Mouse (Mus musculus): ENCODE measurements around the gene Lgi1. TPM values are rescaled to one million over a fixed set of nuclear protein-coding genes. Genes with fewer than 3 reads are reported as not detected.

The Lgi1 gene
- polyA plus RNA-seq, 2 experiments = 0.03 TPM; not detected in 1

DNA sequence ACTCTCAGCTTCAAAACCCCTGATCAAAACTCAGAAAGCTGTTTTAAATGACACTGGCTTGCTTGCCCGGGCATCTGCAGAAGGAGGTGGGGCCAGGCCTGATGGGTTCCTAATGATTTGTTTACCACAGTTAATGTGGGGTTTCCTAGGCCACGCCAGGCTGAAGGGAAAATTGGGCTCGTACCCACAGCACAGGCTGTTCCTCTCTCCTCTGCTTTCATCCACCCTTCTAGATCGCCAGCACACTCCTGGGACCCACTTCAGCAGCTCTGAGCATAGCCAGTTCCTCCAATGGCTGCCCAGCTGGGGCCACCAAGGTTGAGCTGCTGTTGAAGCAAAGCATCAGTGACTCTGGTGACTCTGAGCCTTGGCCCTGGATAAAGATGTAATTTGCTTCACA is 4.0 kb upstream of the Lgi1 start:
- peaks cover 3% of the 10 kb centered on the region for H3K27me3 ChIP-seq (ENCODE audit: control insufficient read depth, insufficient read depth, low read length)
- no peak overlapping the region for H3K27ac ChIP-seq
- H3K4me1 ChIP-seq (replicated peaks; ENCODE audit: control insufficient read depth in 2 of 2, insufficient read depth in 2 of 2, low read length in 1 of 2) = no peaks in the 10 kb centered on the region
- no peak overlapping the region for H3K4me2 ChIP-seq (ENCODE audit: low read depth)
- DNase-seq (ENCODE audit: low read depth in 3 of 3, low spot score in 3 of 3) (no peak), ATAC-seq (ENCODE audit: insufficient read depth) (no peak)
- TF ChIP-seq EP300 (IDR thresholded peaks at IDR 0.05; ENCODE audit: low read depth) = no peak
- TF ChIP-seq CTCF (IDR thresholded peaks at IDR 0.05; ENCODE audit: low read depth) = no peak
- 27% methylated on average over 4 of the region's 4 CpGs for WGBS (ENCODE audit: insufficient replicate concordance)
- H3K9me3 ChIP-seq (ENCODE audit: control insufficient read depth, low read length) = no peaks in the 10 kb centered on the region
- H3K4me3 ChIP-seq (ENCODE audit: insufficient read depth in 1 of 2, low read depth in 2 of 2, low read length in 2 of 2) = no peak overlapping the region
- H3K36me3 ChIP-seq (replicated peaks; ENCODE audit: control insufficient read depth, insufficient read depth, low read depth) = no peaks in the 10 kb centered on the region
- H3K9ac ChIP-seq (replicated peaks) = no peak overlapping the region

DNA sequence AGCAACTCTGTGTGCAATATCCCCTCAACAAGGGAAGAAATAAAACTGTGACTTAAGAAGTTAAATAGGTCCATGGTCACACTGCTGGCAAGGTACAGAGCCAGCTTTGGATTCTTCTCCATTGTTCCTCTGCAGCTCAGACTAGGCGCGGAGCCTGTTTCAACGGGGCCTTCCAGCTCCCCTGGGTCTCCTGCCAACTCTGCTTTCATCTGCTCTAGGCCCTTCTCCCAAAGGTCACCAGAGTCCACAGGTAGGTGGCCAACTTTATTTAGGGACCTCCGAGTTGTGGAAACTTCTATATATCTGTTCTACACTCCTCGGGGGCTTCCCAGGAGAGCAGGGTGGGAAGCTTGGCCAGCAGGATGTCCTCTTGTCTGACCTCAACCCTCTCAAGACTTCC is 3.0 kb upstream of the Lgi1 start:
- ATAC-seq (ENCODE audit: insufficient read depth) (no peak), DNase-seq (ENCODE audit: low read depth in 3 of 3, low spot score in 3 of 3) (no peak)
- Histone ChIP-seq H3K4me3 (ENCODE audit: insufficient read depth in 1 of 2, low read depth in 2 of 2, low read length in 2 of 2) (no peak overlapping the region), H3K4me1 (replicated peaks; ENCODE audit: control insufficient read depth in 2 of 2, insufficient read depth in 2 of 2, low read length in 1 of 2) (no peaks in the 10 kb centered on the region), H3K36me3 (replicated peaks; ENCODE audit: control insufficient read depth, insufficient read depth, low read depth) (no peaks in the 10 kb centered on the region), H3K27me3 (ENCODE audit: control insufficient read depth, insufficient read depth, low read length) (peaks cover 3% of the 10 kb centered on the region), H3K27ac (no peak overlapping the region), H3K4me2 (ENCODE audit: low read depth) (no peak overlapping the region), H3K9ac (replicated peaks) (no peak overlapping the region), H3K9me3 (ENCODE audit: control insufficient read depth, low read length) (no peaks in the 10 kb centered on the region)
- no peak for TF ChIP-seq CTCF (IDR thresholded peaks at IDR 0.05; ENCODE audit: low read depth)
- no peak for TF ChIP-seq EP300 (IDR thresholded peaks at IDR 0.05; ENCODE audit: low read depth)
- whole genome bisulfite sequencing (ENCODE audit: insufficient replicate concordance) = 63% methylated on average over 5 of the region's 5 CpGs

DNA sequence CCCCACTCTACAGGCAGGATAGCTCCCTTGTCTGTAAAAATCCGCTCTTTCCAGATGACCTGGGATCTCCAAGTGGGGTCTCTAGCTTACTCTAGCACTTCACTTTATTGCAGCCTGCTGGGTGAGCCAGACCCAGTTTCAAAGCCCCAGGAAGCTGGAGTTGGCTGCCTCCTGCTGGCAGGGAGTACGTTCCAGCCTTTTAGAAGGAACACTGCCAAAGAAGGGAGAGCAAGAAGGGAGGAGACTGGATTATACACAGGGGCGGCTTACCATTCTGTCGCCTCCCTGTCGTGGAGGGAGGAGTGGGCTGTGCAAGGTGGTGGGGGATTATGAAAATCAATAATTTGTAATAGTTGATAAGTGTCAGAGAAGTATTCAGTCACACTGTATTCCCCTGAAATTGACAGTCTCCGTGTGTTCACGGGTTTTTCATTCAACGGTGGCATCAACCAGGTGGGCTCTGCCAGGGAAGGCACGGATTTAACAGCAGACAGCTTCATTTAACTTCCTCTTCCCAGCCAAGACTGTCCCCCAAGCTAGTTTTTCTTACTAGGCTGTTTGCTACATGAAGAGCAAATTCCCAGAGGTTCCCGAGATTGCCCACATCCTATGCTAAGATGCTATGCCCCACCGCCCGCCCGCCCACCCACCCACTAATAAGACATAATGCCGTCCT is 369 bp upstream of the Lgi1 start:
- Histone ChIP-seq H3K27ac (no peak overlapping the region), H3K4me1 (replicated peaks; ENCODE audit: control insufficient read depth in 2 of 2, insufficient read depth in 2 of 2, low read length in 1 of 2) (no peaks in the 10 kb centered on the region), H3K36me3 (replicated peaks; ENCODE audit: control insufficient read depth, insufficient read depth, low read depth) (no peaks in the 10 kb centered on the region), H3K4me3 (ENCODE audit: insufficient read depth in 1 of 2, low read depth in 2 of 2, low read length in 2 of 2) (no peak overlapping the region), H3K27me3 (ENCODE audit: control insufficient read depth, insufficient read depth, low read length) (peaks cover 3% of the 10 kb centered on the region), H3K9ac (replicated peaks) (no peak overlapping the region), H3K9me3 (ENCODE audit: control insufficient read depth, low read length) (no peaks in the 10 kb centered on the region), H3K4me2 (ENCODE audit: low read depth) (no peak overlapping the region)
- ATAC-seq (ENCODE audit: insufficient read depth) (no peak), DNase-seq (ENCODE audit: low read depth in 3 of 3, low spot score in 3 of 3) (no peak)
- WGBS (ENCODE audit: insufficient replicate concordance) = 22% methylated on average over 14 of the region's 14 CpGs
- no peak for TF ChIP-seq EP300 (IDR thresholded peaks at IDR 0.05; ENCODE audit: low read depth)
- TF ChIP-seq CTCF (IDR thresholded peaks at IDR 0.05; ENCODE audit: low read depth) = peak; percentile 39

DNA sequence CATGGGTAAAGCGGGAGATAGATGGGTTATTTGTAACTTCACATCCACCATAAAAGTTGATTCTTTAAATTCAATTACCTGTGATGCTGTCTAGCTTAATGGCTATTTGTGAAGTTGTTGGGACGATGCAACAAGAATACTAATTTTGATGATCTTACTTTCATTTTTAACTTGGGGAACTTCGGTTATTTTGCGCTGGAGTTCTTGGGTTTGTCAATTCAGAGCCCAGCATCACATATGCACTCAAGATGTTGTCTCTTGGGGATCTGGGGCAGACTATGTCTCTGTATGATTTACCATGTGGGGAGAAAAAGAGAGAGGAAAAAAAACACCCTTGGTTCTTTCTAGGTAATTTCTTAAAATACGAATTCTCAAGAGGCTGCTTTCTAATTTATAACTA is 1.4 kb downstream of the Lgi1 start:
- Histone ChIP-seq H3K4me1 (replicated peaks; ENCODE audit: control insufficient read depth in 2 of 2, insufficient read depth in 2 of 2, low read length in 1 of 2) (no peaks in the 10 kb centered on the region), H3K9ac (replicated peaks) (no peak overlapping the region), H3K27ac (no peak overlapping the region), H3K9me3 (ENCODE audit: control insufficient read depth, low read length) (no peaks in the 10 kb centered on the region), H3K36me3 (replicated peaks; ENCODE audit: control insufficient read depth, insufficient read depth, low read depth) (no peaks in the 10 kb centered on the region), H3K27me3 (ENCODE audit: control insufficient read depth, insufficient read depth, low read length) (peaks cover 3% of the 10 kb centered on the region), H3K4me3 (ENCODE audit: insufficient read depth in 1 of 2, low read depth in 2 of 2, low read length in 2 of 2) (no peak overlapping the region), H3K4me2 (ENCODE audit: low read depth) (no peak overlapping the region)
- DNase-seq (ENCODE audit: low read depth in 3 of 3, low spot score in 3 of 3) (no peak), ATAC-seq (ENCODE audit: insufficient read depth) (no peak)
- 58% methylated on average over 5 of the region's 5 CpGs for WGBS (ENCODE audit: insufficient replicate concordance)
- TF ChIP-seq EP300 (IDR thresholded peaks at IDR 0.05; ENCODE audit: low read depth) (no peak), CTCF (IDR thresholded peaks at IDR 0.05; ENCODE audit: low read depth) (no peak)

DNA sequence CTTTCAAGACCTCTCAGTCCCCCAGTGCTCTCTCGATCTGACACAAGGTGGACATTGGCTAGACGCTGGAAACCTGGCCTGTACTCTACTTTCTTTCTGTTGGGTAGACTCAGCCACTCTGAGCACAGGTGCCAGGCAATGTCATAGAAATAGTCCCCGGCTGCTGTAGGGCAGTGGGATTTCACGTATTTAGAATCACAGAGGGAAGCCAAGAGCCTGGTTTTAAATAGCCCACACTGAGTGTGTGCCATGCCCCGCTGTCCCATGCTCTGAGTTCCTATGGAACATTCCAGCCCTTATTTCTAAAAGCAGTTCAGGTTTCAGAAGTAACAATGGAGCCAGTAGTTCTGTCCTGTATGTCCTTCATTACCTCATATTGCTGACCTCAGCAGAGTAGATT is 3.1 kb downstream of the Lgi1 start:
- no peaks in the 10 kb centered on the region for H3K36me3 ChIP-seq (replicated peaks; ENCODE audit: control insufficient read depth, insufficient read depth, low read depth)
- WGBS (ENCODE audit: insufficient replicate concordance) = 57% methylated on average over 5 of the region's 5 CpGs
- no peak for ATAC-seq (ENCODE audit: insufficient read depth)

More for the DNA sequence above, 3.1 kb downstream of the Lgi1 start:
- Histone ChIP-seq H3K4me1 (replicated peaks; ENCODE audit: control insufficient read depth in 2 of 2, insufficient read depth in 2 of 2, low read length in 1 of 2) (no peaks in the 10 kb centered on the region), H3K27ac (no peak overlapping the region), H3K9me3 (ENCODE audit: control insufficient read depth, low read length) (no peaks in the 10 kb centered on the region), H3K27me3 (ENCODE audit: control insufficient read depth, insufficient read depth, low read length) (peaks cover 3% of the 10 kb centered on the region), H3K9ac (replicated peaks) (no peak overlapping the region), H3K4me2 (ENCODE audit: low read depth) (no peak overlapping the region), H3K4me3 (ENCODE audit: insufficient read depth in 1 of 2, low read depth in 2 of 2, low read length in 2 of 2) (no peak overlapping the region)
- DNase-seq (ENCODE audit: low read depth in 3 of 3, low spot score in 3 of 3) = no peak
- TF ChIP-seq CTCF (IDR thresholded peaks at IDR 0.05; ENCODE audit: low read depth) (no peak), EP300 (IDR thresholded peaks at IDR 0.05; ENCODE audit: low read depth) (no peak)

Data from liver, embryonic 14.5 days (tissue).